Mouse (Mus musculus) lung, adult 18-20 months (tissue): ENCODE data around the gene Rnf10.

Experiments used
- DNase-seq, 2 experiments: peaks; one replicate each; pipeline ENCODE4 v3.0.0; 2022; ENCODE audit warnings: mixed read lengths in 2 of 2

The Rnf10 gene

GRCm38 (mm10) chr5:115275998-115276397, 3.3 kb upstream of the Rnf10 start:
- DNase-seq: peak in 1 of 2 experiments; percentile 16

- no peak for DNase-seq
Observed at GRCm38 (mm10) chr5:115274771-115275170, 2.1 kb upstream of the Rnf10 start.

GRCm38 (mm10) chr5:115274353-115274752, 1.7 kb upstream of the Rnf10 start:
- no peak for DNase-seq

- no peak for DNase-seq
Observed at GRCm38 (mm10) chr5:115273549-115274135, 944 bp upstream of the Rnf10 start.

GRCm38 (mm10) chr5:115271931-115272811, 527 bp downstream of the Rnf10 start:
- peak; percentile 38 to 45 for DNase-seq

- DNase-seq: no peak
Observed at GRCm38 (mm10) chr5:115269969-115270368, 2.7 kb downstream of the Rnf10 start.

- no peak for DNase-seq
Observed at GRCm38 (mm10) chr5:115268266-115268665, 4.4 kb downstream of the Rnf10 start.

- no peak for DNase-seq
Observed at GRCm38 (mm10) chr5:115267469-115268045, 5.1 kb downstream of the Rnf10 start.

- DNase-seq: no peak
Observed at GRCm38 (mm10) chr5:115266787-115267468, 5.8 kb downstream of the Rnf10 start.

- DNase-seq: no peak
Observed at GRCm38 (mm10) chr5:115266340-115266739, 6.4 kb downstream of the Rnf10 start.

- no peak for DNase-seq
Observed at GRCm38 (mm10) chr5:115262502-115263291, 10.0 kb downstream of the Rnf10 start.

GRCm38 (mm10) chr5:115261880-115262279, 10.8 kb downstream of the Rnf10 start:
- DNase-seq: no peak

- DNase-seq: no peak
Observed at GRCm38 (mm10) chr5:115261141-115261540, 11.6 kb downstream of the Rnf10 start.

- peak in 1 of 2 experiments; percentile 19 for DNase-seq
Observed at GRCm38 (mm10) chr5:115260356-115260755, 12.3 kb downstream of the Rnf10 start.

GRCm38 (mm10) chr5:115256909-115257546, 15.7 kb downstream of the Rnf10 start:
- no peak for DNase-seq

- no peak for DNase-seq
Observed at GRCm38 (mm10) chr5:115255472-115255871, 17.2 kb downstream of the Rnf10 start.

- DNase-seq: no peak
Observed at GRCm38 (mm10) chr5:115240191-115240590, 32.5 kb downstream of the Rnf10 start.

GRCm38 (mm10) chr5:115238729-115239195, 33.9 kb downstream of the Rnf10 start:
- DNase-seq: peak in 1 of 2 experiments; percentile 9

- peak; percentile 94 to 95 for DNase-seq
Observed at GRCm38 (mm10) chr5:115237803-115238728, 34.6 kb downstream of the Rnf10 start.

GRCm38 (mm10) chr5:115235786-115236263, 36.9 kb downstream of the Rnf10 start, which contains the start of gene Pop5:
TSS of gene Pop5 (plus strand) at chr5:115235836.
- DNase-seq: peak; percentile 85 to 86
